Mouse (Mus musculus) embryonic fibroblast, embryonic 13.5 days (primary cell): Measurements from ENCODE around the gene 1700001C19Rik.

Experiments
- CTCF ChIP-seq: IDR thresholded peaks from 2 replicates; pipeline ENCODE4 v1.5.1; 2011; ENCODE audit warnings: mild to moderate bottlenecking, control low read depth, low read length, moderate library complexity, borderline replicate concordance; ENCODE audit not compliant: insufficient read depth
- POLR2A ChIP-seq: IDR thresholded peaks from 2 replicates; pipeline ENCODE4 v1.6.1; 2011; ENCODE audit warnings: low read depth, mild to moderate bottlenecking, control low read depth, low read length, moderate library complexity

- no peak for TF ChIP-seq CTCF
- no peak for TF ChIP-seq POLR2A
These were observed 38.1 kb downstream of the 1700001C19Rik start for GRCm38 (mm10) chr17:47399091-47399490.
